Mouse (Mus musculus) ES-E14 (cell line): ENCODE measurements at regions not wholly inside any gene's neighbourhood (a gene's known extent, or its start where the extent isn't known, plus 50 kb on each side); places are given as distances from the start of the nearest gene placed in this dataset.

Source experiments
- DNase-seq: peaks from one replicate; pipeline ENCODE4 v3.0.0-alpha.2; 2013; ENCODE audit warnings: low read depth, low spot score
- H3K27ac ChIP-seq: 2 replicates; pipeline ENCODE4 v1.5.1; 2012; ENCODE audit warnings: low read depth, mild to moderate bottlenecking, low read length, moderate library complexity, mixed read lengths; ENCODE audit not compliant: poor library complexity, insufficient read depth, severe bottlenecking
- H3K36me3 ChIP-seq: 2 replicates; pipeline ENCODE4 v1.6.1; 2012; ENCODE audit warnings: mild to moderate bottlenecking, low read length, moderate library complexity, mixed read lengths; ENCODE audit not compliant: control insufficient read depth, poor library complexity, insufficient read depth, severe bottlenecking
- H3K4me1 ChIP-seq, 2 experiments: fragments of 150-350 bp in 1 of 2; sonication (generic) in 1 of 2; 2 replicates each; pipeline ENCODE4 v1.6.1; 2012; ENCODE audit warnings: low read length in 2 of 2, mild to moderate bottlenecking in 1 of 2, mixed read lengths in 1 of 2; ENCODE audit not compliant: control insufficient read depth in 2 of 2, insufficient read depth in 2 of 2, poor library complexity in 1 of 2
- H3K4me3 ChIP-seq, 2 experiments: fragments of 150-350 bp in 1 of 2; sonication (generic) in 1 of 2; 2 replicates each; pipeline ENCODE4 v1.5.1; 2012; ENCODE audit warnings: low read length in 2 of 2, low read depth in 1 of 2, mild to moderate bottlenecking in 1 of 2, mixed read lengths in 1 of 2; ENCODE audit not compliant: insufficient read depth in 1 of 2, poor library complexity in 1 of 2, severe bottlenecking in 1 of 2
- H3K9ac ChIP-seq: 2 replicates; pipeline ENCODE4 v1.6.1; 2012; ENCODE audit warnings: low read depth, mild to moderate bottlenecking, low read length, mixed read lengths; ENCODE audit not compliant: poor library complexity, insufficient read depth, severe bottlenecking
- H3K9me3 ChIP-seq: fragments of 150-350 bp; sonication (generic); 2 replicates; pipeline ENCODE4 v1.6.1; 2012; ENCODE audit warnings: low read depth, mild to moderate bottlenecking, low read length; ENCODE audit not compliant: control insufficient read depth, insufficient read depth
- CHD2 ChIP-seq: IDR thresholded peaks from 2 replicates; pipeline ENCODE4 v1.6.1; 2014; ENCODE audit warnings: mild to moderate bottlenecking, low read depth, low read length, inconsistent platforms
- HCFC1 ChIP-seq: IDR thresholded peaks from 2 replicates; pipeline ENCODE4 v1.6.1; 2012; ENCODE audit warnings: low read length, inconsistent platforms, borderline replicate concordance; ENCODE audit not compliant: insufficient read depth
- MAFK ChIP-seq: IDR thresholded peaks from 2 replicates; pipeline ENCODE4 v1.6.1; 2014; ENCODE audit warnings: mild to moderate bottlenecking, low read depth, low read length, inconsistent platforms; ENCODE audit not compliant: insufficient read depth
- ZC3H11A ChIP-seq: IDR thresholded peaks from 2 replicates; pipeline ENCODE4 v1.6.1; 2012; ENCODE audit warnings: low read depth, mild to moderate bottlenecking, inconsistent platforms, low read length, borderline replicate concordance
- ZNF384 ChIP-seq: IDR thresholded peaks from 2 replicates; pipeline ENCODE4 v1.6.1; 2012; ENCODE audit warnings: low read depth, low read length, inconsistent platforms
- in situ Hi-C, 2 experiments: fragments of 600-800 bp; cut with MboI; formaldehyde crosslinking; loops; one replicate each; pipeline ENCODE4 v1.15.1; 2025; ENCODE audit warnings: low sequenced_read_pairs in 2 of 2, inconsistent platforms in 1 of 2; ENCODE audit not compliant: unreplicated experiment in 2 of 2

- in situ Hi-C loops: no loop called here
- no peak for DNase-seq
- Histone ChIP-seq H3K4me3 (no peak overlapping the region), H3K36me3 (no peaks in the 10 kb centered on the region), H3K27ac (no peak overlapping the region), H3K4me1 (no peaks in the 10 kb centered on the region), H3K9me3 (no peaks in the 10 kb centered on the region), H3K9ac (no peak overlapping the region)
- TF ChIP-seq HCFC1: no peak
- TF ChIP-seq CHD2: no peak
- no peak for TF ChIP-seq MAFK
- no peak for TF ChIP-seq ZNF384
- no peak for TF ChIP-seq ZC3H11A
Observed at GRCm38 (mm10) chr11:113074328-113074727, 292.3 kb downstream of the Sox9 start.

GRCm38 (mm10) chr11:113076371-113076770, 294.3 kb downstream of the Sox9 start:
- Histone ChIP-seq H3K36me3 (no peaks in the 10 kb centered on the region), H3K4me1 (no peaks in the 10 kb centered on the region), H3K4me3 (no peak overlapping the region), H3K9me3 (no peaks in the 10 kb centered on the region), H3K27ac (no peak overlapping the region), H3K9ac (no peak overlapping the region)
- in situ Hi-C loops: no loop called here
- no peak for DNase-seq
- TF ChIP-seq CHD2: no peak

- in situ Hi-C loops: no loop called here
- no peak overlapping the region for H3K9ac ChIP-seq
- DNase-seq: no peak
- H3K9me3 ChIP-seq: no peaks in the 10 kb centered on the region
- no peaks in the 10 kb centered on the region for H3K36me3 ChIP-seq
- no peaks in the 10 kb centered on the region for H3K4me1 ChIP-seq
- no peak overlapping the region for H3K27ac ChIP-seq
- H3K4me3 ChIP-seq: no peak overlapping the region
- no peak for TF ChIP-seq ZNF384
- no peak for TF ChIP-seq CHD2
- no peak for TF ChIP-seq ZC3H11A
Observed at GRCm38 (mm10) chr11:113080311-113080710, 298.3 kb downstream of the Sox9 start.

- H3K9ac ChIP-seq: no peak overlapping the region
- no peaks in the 10 kb centered on the region for H3K36me3 ChIP-seq
- TF ChIP-seq ZNF384 (no peak), ZC3H11A (no peak), MAFK (no peak), HCFC1 (no peak), CHD2 (no peak)
- no peak overlapping the region for H3K4me3 ChIP-seq
- no peak overlapping the region for H3K27ac ChIP-seq
- in situ Hi-C loops: no loop called here
- H3K9me3 ChIP-seq: no peaks in the 10 kb centered on the region
- no peaks in the 10 kb centered on the region for H3K4me1 ChIP-seq
- DNase-seq: no peak
Observed at GRCm38 (mm10) chr11:113084442-113084841, 302.4 kb downstream of the Sox9 start.

- no peak overlapping the region for H3K27ac ChIP-seq
- DNase-seq: no peak
- TF ChIP-seq HCFC1 (no peak), MAFK (no peak), ZNF384 (no peak), ZC3H11A (no peak), CHD2 (no peak)
- no peaks in the 10 kb centered on the region for H3K9me3 ChIP-seq
- in situ Hi-C loops: no loop called here
- H3K4me1 ChIP-seq: no peaks in the 10 kb centered on the region
- no peak overlapping the region for H3K9ac ChIP-seq
- no peak overlapping the region for H3K4me3 ChIP-seq
- no peaks in the 10 kb centered on the region for H3K36me3 ChIP-seq
Observed at GRCm38 (mm10) chr11:113085556-113085955, 303.5 kb downstream of the Sox9 start.
